Mouse (Mus musculus): ENCODE measurements at regions not wholly inside any gene's neighbourhood (a gene's known extent, or its start where the extent isn't known, plus 50 kb on each side); places are given as distances from the start of the nearest gene placed in this dataset.

- no peak overlapping the region for H3K4me3 ChIP-seq
Observed at GRCm38 (mm10) chr4:11884818-11885217, 96.2 kb downstream of the Gm10604 start.

GRCm38 (mm10) chr4:11883295-11883694, 97.8 kb downstream of the Gm10604 start:
- Histone ChIP-seq H3K36me3 (ENCODE audit: control insufficient read depth, insufficient read depth) (no peaks in the 10 kb centered on the region), H3K4me3 (no peak overlapping the region), H3K4me2 (ENCODE audit: low read depth) (no peak overlapping the region), H3K27me3 (ENCODE audit: control insufficient read depth, insufficient read depth, insufficient read length) (no peaks in the 10 kb centered on the region), H3ac (ENCODE audit: control insufficient read depth, insufficient read length) (no peak overlapping the region), H3K79me2 (ENCODE audit: control insufficient read depth, insufficient read depth) (no peaks in the 10 kb centered on the region)
- TF ChIP-seq REST (IDR thresholded peaks at IDR 0.05; ENCODE audit: insufficient read depth, insufficient read length) (no peak), TCF3 (IDR thresholded peaks at IDR 0.05; ENCODE audit: insufficient read length, low read depth) (no peak), TCF12 (IDR thresholded peaks at IDR 0.05; ENCODE audit: insufficient read depth, poor library complexity, severe bottlenecking) (no peak), MYOG (IDR thresholded peaks at IDR 0.05; ENCODE audit: control insufficient read depth in 1 of 3, insufficient read depth in 1 of 3, insufficient read length in 2 of 3, low read depth in 2 of 3) (no peak), CEBPB (IDR thresholded peaks at IDR 0.05; ENCODE audit: insufficient read depth, poor library complexity, severe bottlenecking) (no peak), USF1 (IDR thresholded peaks at IDR 0.05; ENCODE audit: low read depth) (no peak)

More at GRCm38 (mm10) chr4:11884818-11885217, 96.2 kb downstream of the Gm10604 start:
- H3K4me2 ChIP-seq (ENCODE audit: low read depth), result peak overlapping the region; percentile 47
- no peaks in the 10 kb centered on the region for H3K79me2 ChIP-seq (ENCODE audit: control insufficient read depth, insufficient read depth)
- no peaks in the 10 kb centered on the region for H3K36me3 ChIP-seq (ENCODE audit: control insufficient read depth, insufficient read depth)
- H3K27me3 ChIP-seq (ENCODE audit: control insufficient read depth, insufficient read depth, insufficient read length), result no peaks in the 10 kb centered on the region
- no peak overlapping the region for H3ac ChIP-seq (ENCODE audit: control insufficient read depth, insufficient read length)
- TF ChIP-seq MYOG (IDR thresholded peaks at IDR 0.05; ENCODE audit: control insufficient read depth in 1 of 3, insufficient read depth in 1 of 3, insufficient read length in 2 of 3, low read depth in 2 of 3) (peak in 1 of 3 experiments; percentile 43), TCF3 (IDR thresholded peaks at IDR 0.05; ENCODE audit: insufficient read length, low read depth) (no peak), MYOD1 (IDR thresholded peaks at IDR 0.05; ENCODE audit: control insufficient read depth in 1 of 3, insufficient read length in 2 of 3, low read depth in 2 of 3) (peak; percentile 45 to 81 (median 80))

- no peak overlapping the region for H3ac ChIP-seq (ENCODE audit: control insufficient read depth, insufficient read length)
- H3K79me2 ChIP-seq (ENCODE audit: control insufficient read depth, insufficient read depth), result no peaks in the 10 kb centered on the region
- no peaks in the 10 kb centered on the region for H3K36me3 ChIP-seq (ENCODE audit: control insufficient read depth, insufficient read depth)
- TF ChIP-seq MAX (IDR thresholded peaks at IDR 0.05; ENCODE audit: low read depth), result no peak
- TF ChIP-seq SRF (IDR thresholded peaks at IDR 0.05; ENCODE audit: control insufficient read depth, insufficient read length, low read depth), result no peak
- no peak for TF ChIP-seq CEBPB (IDR thresholded peaks at IDR 0.05; ENCODE audit: insufficient read depth, poor library complexity, severe bottlenecking)
- no peak for TF ChIP-seq MYOG (IDR thresholded peaks at IDR 0.05; ENCODE audit: control insufficient read depth in 1 of 3, insufficient read depth in 1 of 3, insufficient read length in 2 of 3, low read depth in 2 of 3)
- no peak for TF ChIP-seq POLR2A (IDR thresholded peaks at IDR 0.05; ENCODE audit: insufficient read length, low read depth)
- no peak for TF ChIP-seq USF1 (IDR thresholded peaks at IDR 0.05; ENCODE audit: low read depth)
- no peak for TF ChIP-seq MYOD1 (IDR thresholded peaks at IDR 0.05; ENCODE audit: control insufficient read depth in 1 of 3, insufficient read length in 2 of 3, low read depth in 2 of 3)
- no peak for TF ChIP-seq TCF3 (IDR thresholded peaks at IDR 0.05; ENCODE audit: insufficient read length, low read depth)
- TF ChIP-seq E2F4 (IDR thresholded peaks at IDR 0.05; ENCODE audit: insufficient read depth), result no peak
- no peak for TF ChIP-seq POLR2AphosphoS2 (IDR thresholded peaks at IDR 0.05; ENCODE audit: insufficient read length, low read depth)
- H3K4me2 ChIP-seq (ENCODE audit: low read depth), result no peak overlapping the region
- no peaks in the 10 kb centered on the region for H3K27me3 ChIP-seq (ENCODE audit: control insufficient read depth, insufficient read depth, insufficient read length)
- no peak overlapping the region for H3K4me3 ChIP-seq
Observed at GRCm38 (mm10) chr4:11882666-11883065, 98.4 kb downstream of the Gm10604 start.

- Histone ChIP-seq H3K27me3 (ENCODE audit: control insufficient read depth, insufficient read depth, insufficient read length) (no peaks in the 10 kb centered on the region), H3K79me2 (ENCODE audit: control insufficient read depth, insufficient read depth) (no peaks in the 10 kb centered on the region), H3K4me2 (ENCODE audit: low read depth) (no peak overlapping the region), H3ac (ENCODE audit: control insufficient read depth, insufficient read length) (no peak overlapping the region), H3K36me3 (ENCODE audit: control insufficient read depth, insufficient read depth) (no peaks in the 10 kb centered on the region), H3K4me3 (no peak overlapping the region)
- TF ChIP-seq POLR2AphosphoS2 (IDR thresholded peaks at IDR 0.05; ENCODE audit: insufficient read length, low read depth) (no peak), USF1 (IDR thresholded peaks at IDR 0.05; ENCODE audit: low read depth) (no peak), CEBPB (IDR thresholded peaks at IDR 0.05; ENCODE audit: insufficient read depth, poor library complexity, severe bottlenecking) (no peak), TCF12 (IDR thresholded peaks at IDR 0.05; ENCODE audit: insufficient read depth, poor library complexity, severe bottlenecking) (no peak), MYOG (IDR thresholded peaks at IDR 0.05; ENCODE audit: control insufficient read depth in 1 of 3, insufficient read depth in 1 of 3, insufficient read length in 2 of 3, low read depth in 2 of 3) (no peak), E2F4 (IDR thresholded peaks at IDR 0.05; ENCODE audit: insufficient read depth) (no peak), POLR2A (IDR thresholded peaks at IDR 0.05; ENCODE audit: insufficient read length, low read depth) (no peak), MAX (IDR thresholded peaks at IDR 0.05; ENCODE audit: low read depth) (no peak)
Observed at GRCm38 (mm10) chr4:11878638-11879037, 102.4 kb downstream of the Gm10604 start.

GRCm38 (mm10) chr4:11877945-11878344, 103.1 kb downstream of the Gm10604 start:
- no peak for TF ChIP-seq POLR2AphosphoS2 (IDR thresholded peaks at IDR 0.05; ENCODE audit: insufficient read length, low read depth)
- no peak for TF ChIP-seq TCF3 (IDR thresholded peaks at IDR 0.05; ENCODE audit: insufficient read length, low read depth)
- TF ChIP-seq TCF12 (IDR thresholded peaks at IDR 0.05; ENCODE audit: insufficient read depth, poor library complexity, severe bottlenecking), result no peak
- TF ChIP-seq MYOD1 (IDR thresholded peaks at IDR 0.05; ENCODE audit: control insufficient read depth in 1 of 3, insufficient read length in 2 of 3, low read depth in 2 of 3), result no peak
- TF ChIP-seq E2F4 (IDR thresholded peaks at IDR 0.05; ENCODE audit: insufficient read depth), result no peak
- TF ChIP-seq USF1 (IDR thresholded peaks at IDR 0.05; ENCODE audit: low read depth), result no peak
- no peak for TF ChIP-seq REST (IDR thresholded peaks at IDR 0.05; ENCODE audit: insufficient read depth, insufficient read length)
- TF ChIP-seq CEBPB (IDR thresholded peaks at IDR 0.05; ENCODE audit: insufficient read depth, poor library complexity, severe bottlenecking), result no peak
- no peak for TF ChIP-seq SRF (IDR thresholded peaks at IDR 0.05; ENCODE audit: control insufficient read depth, insufficient read length, low read depth)
- no peak for TF ChIP-seq MYOG (IDR thresholded peaks at IDR 0.05; ENCODE audit: control insufficient read depth in 1 of 3, insufficient read depth in 1 of 3, insufficient read length in 2 of 3, low read depth in 2 of 3)
- no peak for TF ChIP-seq MAX (IDR thresholded peaks at IDR 0.05; ENCODE audit: low read depth)
- TF ChIP-seq POLR2A (IDR thresholded peaks at IDR 0.05; ENCODE audit: insufficient read length, low read depth), result no peak
- no peaks in the 10 kb centered on the region for H3K36me3 ChIP-seq (ENCODE audit: control insufficient read depth, insufficient read depth)
- H3K4me2 ChIP-seq (ENCODE audit: low read depth), result no peak overlapping the region
- H3K27me3 ChIP-seq (ENCODE audit: control insufficient read depth, insufficient read depth, insufficient read length), result no peaks in the 10 kb centered on the region
- H3K4me3 ChIP-seq, result no peak overlapping the region
- H3K79me2 ChIP-seq (ENCODE audit: control insufficient read depth, insufficient read depth), result no peaks in the 10 kb centered on the region
- H3ac ChIP-seq (ENCODE audit: control insufficient read depth, insufficient read length), result no peak overlapping the region
